Mouse (Mus musculus): ENCODE data around the gene Mgat5. TPM values are rescaled to one million over a fixed set of nuclear protein-coding genes. Genes with fewer than 3 reads are reported as not detected.

The Mgat5 gene
- polyA plus RNA-seq, 1 experiment from 2014 or later: 15.0 TPM

GRCm38 (mm10) chr1:127327773-127328172, 123.0 kb downstream of the Mgat5 start:
- WGBS: 71% methylated on average over 6 of the region's 6 CpGs
- H3K9ac ChIP-seq: no peak overlapping the region
- no peak for ATAC-seq (ENCODE audit: low FRiP score, low read depth)
- no peaks in the 10 kb centered on the region for H3K9me3 ChIP-seq
- no peaks in the 10 kb centered on the region for H3K27me3 ChIP-seq
- no peaks in the 10 kb centered on the region for H3K36me3 ChIP-seq
- H3K4me3 ChIP-seq: no peak overlapping the region
- H3K4me2 ChIP-seq: no peak overlapping the region
- H3K27ac ChIP-seq (replicated peaks): no peak overlapping the region
- peaks cover 24% of the 10 kb centered on the region for H3K4me1 ChIP-seq (replicated peaks)

- Histone ChIP-seq H3K27ac (replicated peaks) (0 out of 2 replicates have a peak overlapping the region, but pooled peaks have one; percentile 47), H3K9ac (no peak overlapping the region), H3K4me2 (no peak overlapping the region), H3K4me1 (replicated peaks) (peaks cover 24% of the 10 kb centered on the region), H3K9me3 (no peaks in the 10 kb centered on the region), H3K27me3 (no peaks in the 10 kb centered on the region), H3K4me3 (no peak overlapping the region), H3K36me3 (no peaks in the 10 kb centered on the region)
- 28% methylated on average over 5 of the region's 5 CpGs for WGBS
- no peak for ATAC-seq (ENCODE audit: low FRiP score, low read depth)
Measured at GRCm38 (mm10) chr1:127328354-127328875, 123.6 kb downstream of the Mgat5 start.

- no peak overlapping the region for H3K4me3 ChIP-seq
- 77% methylated on average over 6 of the region's 6 CpGs for WGBS
- H3K27me3 ChIP-seq: no peaks in the 10 kb centered on the region
- no peak overlapping the region for H3K9ac ChIP-seq
- H3K4me2 ChIP-seq: no peak overlapping the region
- no peak for ATAC-seq (ENCODE audit: low FRiP score, low read depth)
- no peak overlapping the region for H3K27ac ChIP-seq (replicated peaks)
- H3K36me3 ChIP-seq: no peaks in the 10 kb centered on the region
- H3K9me3 ChIP-seq: no peaks in the 10 kb centered on the region
- peaks cover 24% of the 10 kb centered on the region for H3K4me1 ChIP-seq (replicated peaks)
Measured at GRCm38 (mm10) chr1:127329810-127330209, 125.0 kb downstream of the Mgat5 start.

GRCm38 (mm10) chr1:127337740-127338139, 132.9 kb downstream of the Mgat5 start:
- Histone ChIP-seq H3K9me3 (no peaks in the 10 kb centered on the region), H3K4me3 (no peak overlapping the region), H3K9ac (no peak overlapping the region), H3K4me2 (no peak overlapping the region), H3K27ac (replicated peaks) (no peak overlapping the region), H3K27me3 (no peaks in the 10 kb centered on the region), H3K4me1 (replicated peaks) (peaks cover 23% of the 10 kb centered on the region), H3K36me3 (no peaks in the 10 kb centered on the region)
- WGBS: 67% methylated on average over 10 of the region's 10 CpGs
- no peak for ATAC-seq (ENCODE audit: low FRiP score, low read depth)

- peaks cover 23% of the 10 kb centered on the region for H3K4me1 ChIP-seq (replicated peaks)
- no peaks in the 10 kb centered on the region for H3K9me3 ChIP-seq
- H3K27me3 ChIP-seq: no peaks in the 10 kb centered on the region
- no peak overlapping the region for H3K9ac ChIP-seq
- no peak overlapping the region for H3K4me3 ChIP-seq
- peak overlapping the region; percentile 27 for H3K27ac ChIP-seq (replicated peaks)
- H3K4me2 ChIP-seq: no peak overlapping the region
- 38% methylated on average over 9 of the region's 9 CpGs for WGBS
- no peaks in the 10 kb centered on the region for H3K36me3 ChIP-seq
- peak; percentile 71 for ATAC-seq (ENCODE audit: low FRiP score, low read depth)
Measured at GRCm38 (mm10) chr1:127338833-127339487, 134.1 kb downstream of the Mgat5 start.

GRCm38 (mm10) chr1:127340296-127340695, 135.5 kb downstream of the Mgat5 start:
- Histone ChIP-seq H3K9ac (no peak overlapping the region), H3K27me3 (no peaks in the 10 kb centered on the region), H3K4me3 (no peak overlapping the region), H3K9me3 (no peaks in the 10 kb centered on the region), H3K4me2 (no peak overlapping the region), H3K36me3 (no peaks in the 10 kb centered on the region), H3K4me1 (replicated peaks) (peaks cover 23% of the 10 kb centered on the region), H3K27ac (replicated peaks) (no peak overlapping the region)
- no peak for ATAC-seq (ENCODE audit: low FRiP score, low read depth)
- 82% methylated on average over 9 of the region's 9 CpGs for WGBS

GRCm38 (mm10) chr1:127344913-127345312, 140.1 kb downstream of the Mgat5 start:
- H3K36me3 ChIP-seq: no peaks in the 10 kb centered on the region
- no peak overlapping the region for H3K9ac ChIP-seq
- no peak overlapping the region for H3K4me2 ChIP-seq
- no peaks in the 10 kb centered on the region for H3K27me3 ChIP-seq
- no peak overlapping the region for H3K4me3 ChIP-seq
- WGBS: 83% methylated on average over 9 of the region's 9 CpGs
- H3K4me1 ChIP-seq (replicated peaks): peaks cover 4% of the 10 kb centered on the region
- ATAC-seq (ENCODE audit: low FRiP score, low read depth): no peak
- H3K27ac ChIP-seq (replicated peaks): no peak overlapping the region
- H3K9me3 ChIP-seq: no peaks in the 10 kb centered on the region

GRCm38 (mm10) chr1:127346596-127347139, 141.9 kb downstream of the Mgat5 start:
- Histone ChIP-seq H3K9me3 (no peaks in the 10 kb centered on the region), H3K36me3 (no peaks in the 10 kb centered on the region), H3K9ac (no peak overlapping the region), H3K27ac (replicated peaks) (no peak overlapping the region), H3K4me3 (no peak overlapping the region), H3K4me2 (no peak overlapping the region), H3K27me3 (no peaks in the 10 kb centered on the region), H3K4me1 (replicated peaks) (no peaks in the 10 kb centered on the region)
- 58% methylated on average over 3 of the region's 3 CpGs for WGBS
- ATAC-seq (ENCODE audit: low FRiP score, low read depth): no peak

- no peaks in the 10 kb centered on the region for H3K4me1 ChIP-seq (replicated peaks)
- H3K36me3 ChIP-seq: no peaks in the 10 kb centered on the region
- H3K27ac ChIP-seq (replicated peaks): no peak overlapping the region
- WGBS: 91% methylated on average over 3 of the region's 3 CpGs
- H3K9ac ChIP-seq: no peak overlapping the region
- H3K4me2 ChIP-seq: no peak overlapping the region
- H3K27me3 ChIP-seq: no peaks in the 10 kb centered on the region
- H3K4me3 ChIP-seq: no peak overlapping the region
- no peaks in the 10 kb centered on the region for H3K9me3 ChIP-seq
- no peak for ATAC-seq (ENCODE audit: low FRiP score, low read depth)
Measured at GRCm38 (mm10) chr1:127347878-127348620, 143.2 kb downstream of the Mgat5 start.

- peak; percentile 62; the same call in 1 of the 2 replicates for ATAC-seq (ENCODE audit: low FRiP score, low read depth)
- Histone ChIP-seq H3K27me3 (no peaks in the 10 kb centered on the region), H3K4me3 (no peak overlapping the region), H3K9ac (no peak overlapping the region), H3K27ac (replicated peaks) (no peak overlapping the region), H3K4me2 (no peak overlapping the region), H3K36me3 (no peaks in the 10 kb centered on the region), H3K9me3 (no peaks in the 10 kb centered on the region), H3K4me1 (replicated peaks) (no peaks in the 10 kb centered on the region)
- WGBS: 67% methylated on average over 9 of the region's 9 CpGs
Measured at GRCm38 (mm10) chr1:127348642-127349341, 144.0 kb downstream of the Mgat5 start.

- H3K9me3 ChIP-seq: no peaks in the 10 kb centered on the region
- H3K36me3 ChIP-seq: no peaks in the 10 kb centered on the region
- WGBS: 90% methylated on average over 12 of the region's 12 CpGs
- H3K27me3 ChIP-seq: no peaks in the 10 kb centered on the region
- H3K4me1 ChIP-seq (replicated peaks): no peaks in the 10 kb centered on the region
- no peak overlapping the region for H3K4me2 ChIP-seq
- H3K9ac ChIP-seq: no peak overlapping the region
- no peak for ATAC-seq (ENCODE audit: low FRiP score, low read depth)
- no peak overlapping the region for H3K27ac ChIP-seq (replicated peaks)
- H3K4me3 ChIP-seq: no peak overlapping the region
Measured at GRCm38 (mm10) chr1:127351380-127352057, 146.7 kb downstream of the Mgat5 start.
